16 mouse cellular contexts compared by ENCODE assay signal in the genomic region with DNA sequence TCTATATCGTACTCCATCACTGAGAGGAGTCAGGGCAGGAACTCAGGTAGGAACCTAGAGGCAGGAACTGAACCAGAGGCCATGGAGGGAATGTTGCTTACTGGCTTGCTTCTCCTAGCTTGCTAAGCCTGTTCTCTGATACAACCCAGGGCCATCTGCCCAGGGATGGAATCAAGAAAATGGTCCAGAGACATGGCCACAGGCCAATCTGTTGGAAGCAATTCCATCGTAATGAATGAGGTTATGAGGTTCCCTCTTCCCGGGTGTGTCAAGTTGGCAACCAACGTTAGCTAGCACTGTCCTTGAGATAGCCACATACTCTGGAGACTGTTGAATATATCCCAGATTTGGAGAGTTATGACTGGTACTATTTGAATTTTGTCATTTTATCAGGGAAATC. TPM values are rescaled to one million over a fixed set of nuclear protein-coding genes. Genes with fewer than 3 reads are reported as not detected.
A peak's percentile ranks its signal among the peaks of the same experiment; 100 is the strongest.
DNase-seq lines count a peak whose midpoint lies in the region; ATAC-seq and TF ChIP-seq lines count a peak whose summit lies in the region.
"Had no signal": no experiment of that assay in that cellular context is flagged by ENCODE, and none has a peak within 500 bp of the region (broad histone marks: within the 10 kb centered on the region; RNA-seq: fewer than 3 reads in every experiment).

No protein-coding gene starts in this region.

- peak; percentile 4 for ATAC-seq in activated CD4-positive, CD25-positive, alpha-beta regulatory T cell, adult 4 months
- ATAC-seq in midbrain, embryonic 13.5 days, result no peak

- TF ChIP-seq POLR2A in spleen, adult 2 months (IDR thresholded peaks at IDR 0.05; ENCODE audit: low read depth, low read length), result no peak

- no peaks in the 10 kb centered on the region for H3K27me3 ChIP-seq in spleen, adult 2 months (ENCODE audit: control insufficient read depth, insufficient read depth, low read length)
- H3K27me3 ChIP-seq in midbrain, embryonic 13.5 days, result no peaks in the 10 kb centered on the region
- H3K27me3 ChIP-seq in hindbrain, embryonic 10.5 days (ENCODE audit: insufficient read depth, poor library complexity, severe bottlenecking), result peaks cover 6% of the 10 kb centered on the region
- H3K27me3 ChIP-seq: hindbrain, embryonic 12.5 days; limb, embryonic 15.5 days had no signal

- 45% methylated on average over 4 of the region's 4 CpGs for WGBS in spleen, adult 2 months
- WGBS in midbrain, embryonic 13.5 days, result 87% methylated on average over 4 of the region's 4 CpGs
- WGBS in hindbrain, embryonic 10.5 days, result 90% methylated on average over 4 of the region's 4 CpGs

- no peaks in the 10 kb centered on the region for H3K9me3 ChIP-seq in midbrain, embryonic 13.5 days
- H3K9me3 ChIP-seq in hindbrain, embryonic 10.5 days, result no peaks in the 10 kb centered on the region
- H3K9me3 ChIP-seq: hindbrain, embryonic 12.5 days; limb, embryonic 15.5 days; midbrain, embryonic 10.5 days had no signal

- no peak overlapping the region for H3K9ac ChIP-seq in midbrain, embryonic 13.5 days (replicated peaks)
- H3K9ac ChIP-seq: hindbrain, embryonic 12.5 days; limb, embryonic 15.5 days had no signal

- no peak for TF ChIP-seq CTCF in spleen, adult 2 months (IDR thresholded peaks at IDR 0.05; ENCODE audit: extremely low read depth, insufficient read depth, insufficient read length, insufficient replicate concordance)

- no peak overlapping the region for H3K4me3 ChIP-seq in spleen, adult 2 months (ENCODE audit: extremely low read depth, insufficient read depth, insufficient read length)
- no peak overlapping the region for H3K4me3 ChIP-seq in midbrain, embryonic 13.5 days (replicated peaks)
- H3K4me3 ChIP-seq in hindbrain, embryonic 10.5 days, result no peak overlapping the region
- H3K4me3 ChIP-seq: hindbrain, embryonic 12.5 days; limb, embryonic 15.5 days; midbrain, embryonic 10.5 days; myocyte had no signal

- H3K4me2 ChIP-seq in midbrain, embryonic 13.5 days (replicated peaks), result no peak overlapping the region
- H3K4me2 ChIP-seq: hindbrain, embryonic 12.5 days; limb, embryonic 15.5 days had no signal

- DNase-seq in cerebellum, postnatal 14 days, result peak; percentile 26 to 30
- DNase-seq in cerebellum, adult 11 months, result no peak
- no peak for DNase-seq in spleen, adult 2 months (ENCODE audit: low read depth in 1 of 2, low spot score in 2 of 2)
- DNase-seq in spleen, adult 18-20 months, result no peak
- DNase-seq in skeletal muscle tissue, adult 2 months (ENCODE audit: low read depth, low spot score), result peak; percentile 56
- DNase-seq in hindbrain, embryonic 10.5 days (ENCODE audit: low spot score), result no peak
- DNase-seq: adrenal gland, adult 8-10 months; cerebellum, adult 2 months; kidney, adult 9 months; retina, postnatal 1 day had no signal

- H3K4me1 ChIP-seq in spleen, adult 2 months (ENCODE audit: control insufficient read depth, insufficient read depth, insufficient read length), result peaks cover 65% of the 10 kb centered on the region; the same call in 1 of the 2 replicates
- 0 out of 2 replicates have a peak, but pooled peaks cover 3% of the 10 kb centered on the region for H3K4me1 ChIP-seq in midbrain, embryonic 13.5 days (replicated peaks)
- H3K4me1 ChIP-seq in hindbrain, embryonic 10.5 days (replicated peaks), result peaks cover 33% of the 10 kb centered on the region

- peak overlapping the region; percentile 93 for H3K27ac ChIP-seq in spleen, adult 2 months (ENCODE audit: insufficient read depth, low read length)
- no peak overlapping the region for H3K27ac ChIP-seq in midbrain, embryonic 13.5 days
- H3K27ac ChIP-seq in hindbrain, embryonic 10.5 days, result no peak overlapping the region
- H3K27ac ChIP-seq: hindbrain, embryonic 12.5 days; limb, embryonic 15.5 days; midbrain, embryonic 10.5 days had no signal

- H3K36me3 ChIP-seq in spleen, adult 2 months (ENCODE audit: control insufficient read depth, insufficient read depth, low read length), result no peaks in the 10 kb centered on the region
- H3K36me3 ChIP-seq in midbrain, embryonic 13.5 days, result no peaks in the 10 kb centered on the region
- H3K36me3 ChIP-seq in hindbrain, embryonic 10.5 days, result no peaks in the 10 kb centered on the region
- H3K36me3 ChIP-seq: hindbrain, embryonic 12.5 days; limb, embryonic 15.5 days; midbrain, embryonic 10.5 days had no signal

RNA-seq across cellular contexts. Expression of a gene that starts 37.0 kb away (rescaled TPM):
- polyA plus RNA-seq in spleen, adult 2 months (2012; rRNA removed), result 24.6 and 34.7 TPM in 2 replicates
- polyA plus RNA-seq in activated CD4-positive, CD25-positive, alpha-beta regulatory T cell, adult 4 months (2017; shearing (Covaris generic)), result 10 to 100 TPM; 26.9 to 40.4 TPM
- 10.3 and 11.3 TPM in 2 replicates for polyA plus RNA-seq in midbrain, embryonic 13.5 days (2015; fragmentation: Nextera tagmentation; extraction: Ambion mirVana)
- 0.86 and 1.8 TPM in 2 replicates for polyA plus RNA-seq in hindbrain, embryonic 10.5 days (2016; fragmentation: Nextera tagmentation; extraction: Ambion mirVana)

Comparison
In these comparisons a context has a peak if more than half of its experiments do, and no peak if none do; other contexts are left out.
1. DNase-seq: peak in cerebellum, postnatal 14 days (2 of 2) and skeletal muscle tissue, adult 2 months (single experiment); none in cerebellum, adult 11 months (single experiment), spleen, adult 2 months (0 of 2), spleen, adult 18-20 months (0 of 2) and hindbrain, embryonic 10.5 days (single experiment).